Mouse (Mus musculus) liver, adult 2 months (tissue): ENCODE results near the gene Rragb.

Source experiments
- CTCF ChIP-seq: fragments of 200-500 bp; IDR thresholded peaks from 2 replicates; pipeline ENCODE4 v1.5.1; 2011; ENCODE audit warnings: low read depth, low read length, control low read depth
- POLR2A ChIP-seq: fragments of 200-500 bp; IDR thresholded peaks from 2 replicates; pipeline ENCODE4 v1.6.1; 2011; ENCODE audit warnings: low read length, control low read depth; ENCODE audit not compliant: insufficient read depth; ENCODE audit errors: extremely low read depth

- TF ChIP-seq CTCF: peak; percentile 28; the same call in 1 of the 2 replicates
- no peak for TF ChIP-seq POLR2A
These were observed at the start of gene Rragb for GRCm38 (mm10) chrX:153139734-153140515.
